Comparison of ENCODE assay signal across 14 mouse cellular contexts in genomic region chr7:24400489-24400888, GRCm38 (mm10). TPM values are rescaled to one million over a fixed set of nuclear protein-coding genes. Genes with fewer than 3 reads are reported as not detected.
DNase-seq lines count a peak whose midpoint lies in the region; ATAC-seq and TF ChIP-seq lines count a peak whose summit lies in the region.
"Not testable (repeated sequence)": the region's sequence is repeated elsewhere in the genome, so short reads cannot be mapped to it uniquely, and the experiment has no call there.
"Had no signal": no experiment of that assay in that cellular context is flagged by ENCODE, and none has a peak within 500 bp of the region (broad histone marks: within the 10 kb centered on the region; RNA-seq: fewer than 3 reads in every experiment).

No protein-coding gene starts in this region.

- H3K4me1 ChIP-seq in embryonic facial prominence, embryonic 11.5 days (ENCODE audit: control insufficient read depth, insufficient read depth, low read length); forebrain, embryonic 14.5 days (ENCODE audit: control insufficient read depth, insufficient read depth, low read length); heart, postnatal 0 days (ENCODE audit: control insufficient read depth, insufficient read depth); lung, postnatal 0 days (ENCODE audit: insufficient read depth, low read depth, low read length); midbrain, postnatal 0 days (ENCODE audit: insufficient read depth, low read length); testis, adult 2 months (ENCODE audit: control insufficient read depth, insufficient read depth, low read length): not testable (repeated sequence)
- H3K4me1 ChIP-seq in intestine, embryonic 15.5 days (replicated peaks) = 0 out of 2 replicates have a peak, but pooled peaks cover 11% of the 10 kb centered on the region
- H3K4me1 ChIP-seq in liver, embryonic 11.5 days (replicated peaks; ENCODE audit: control insufficient read depth, insufficient read depth, low read length) = peaks cover 33% of the 10 kb centered on the region

- 91% methylated on average over 4 of the region's 4 CpGs for WGBS in embryonic facial prominence, embryonic 11.5 days
- WGBS in forebrain, embryonic 14.5 days = 98% methylated on average over 4 of the region's 4 CpGs
- 87% methylated on average over 4 of the region's 4 CpGs for WGBS in heart, postnatal 0 days
- 92% methylated on average over 4 of the region's 4 CpGs for WGBS in intestine, embryonic 15.5 days
- 84% methylated on average over 4 of the region's 4 CpGs for WGBS in liver, embryonic 11.5 days
- WGBS in lung, postnatal 0 days = 84% methylated on average over 4 of the region's 4 CpGs
- WGBS in midbrain, postnatal 0 days = 96% methylated on average over 4 of the region's 4 CpGs

- H3K9ac ChIP-seq in embryonic facial prominence, embryonic 11.5 days (replicated peaks; ENCODE audit: low read length); forebrain, embryonic 14.5 days (ENCODE audit: low read length); heart, postnatal 0 days (replicated peaks; ENCODE audit: low read depth, low read length); intestine, embryonic 15.5 days; lung, postnatal 0 days (replicated peaks; ENCODE audit: low read depth); midbrain, postnatal 0 days (replicated peaks; ENCODE audit: low read length, poor library complexity, severe bottlenecking): not testable (repeated sequence)
- H3K9ac ChIP-seq in liver, embryonic 11.5 days (ENCODE audit: low read depth, low read length) = peak overlapping the region; percentile 71

- H3K27me3 ChIP-seq in embryonic facial prominence, embryonic 11.5 days (ENCODE audit: control insufficient read depth, insufficient read depth, low read length); forebrain, embryonic 14.5 days (replicated peaks; ENCODE audit: control insufficient read depth, insufficient read depth, low read length); heart, postnatal 0 days (ENCODE audit: control insufficient read depth, insufficient read depth, low read length); intestine, embryonic 15.5 days (replicated peaks); liver, embryonic 11.5 days (replicated peaks; ENCODE audit: control insufficient read depth, insufficient read depth, low read length); lung, postnatal 0 days (replicated peaks; ENCODE audit: insufficient read depth, low read length); midbrain, postnatal 0 days (ENCODE audit: insufficient read depth, low read length); testis, adult 2 months (ENCODE audit: control insufficient read depth, insufficient read depth, low read length): not testable (repeated sequence)

- ATAC-seq in embryonic facial prominence, embryonic 11.5 days (replicated peaks; ENCODE audit: insufficient number of reproducible peaks, low FRiP score, low TSS enrichment, low read depth); forebrain, embryonic 14.5 days; heart, postnatal 0 days (ENCODE audit: insufficient read depth, low read depth); intestine, embryonic 15.5 days; liver, embryonic 11.5 days (replicated peaks; ENCODE audit: low FRiP score); lung, postnatal 0 days; midbrain, postnatal 0 days (ENCODE audit: low FRiP score): not testable (repeated sequence)

- not testable (repeated sequence) for H3K4me2 ChIP-seq in embryonic facial prominence, embryonic 11.5 days (ENCODE audit: low read depth, low read length); heart, postnatal 0 days (ENCODE audit: low read depth, low read length); midbrain, postnatal 0 days (ENCODE audit: low read depth, low read length, poor library complexity, severe bottlenecking)
- peak overlapping the region; percentile 52 for H3K4me2 ChIP-seq in forebrain, embryonic 14.5 days (ENCODE audit: low read length)
- H3K4me2 ChIP-seq in intestine, embryonic 15.5 days (replicated peaks) = peak overlapping the region; percentile 66
- peak overlapping the region; percentile 79 for H3K4me2 ChIP-seq in liver, embryonic 11.5 days
- H3K4me2 ChIP-seq in lung, postnatal 0 days (replicated peaks; ENCODE audit: low read depth, low read length) = 0 out of 2 replicates have a peak overlapping the region, but pooled peaks have one; percentile 54

- peak overlapping the region; percentile 58; the same call in 1 of the 2 replicates for H3K4me3 ChIP-seq in embryonic facial prominence, embryonic 11.5 days (ENCODE audit: low read depth, low read length)
- H3K4me3 ChIP-seq in forebrain, embryonic 14.5 days (ENCODE audit: low read depth, low read length) = peak overlapping the region; percentile 50; the same call in 1 of the 2 replicates
- 0 out of 2 replicates have a peak overlapping the region, but pooled peaks have one; percentile 75 for H3K4me3 ChIP-seq in heart, postnatal 0 days (ENCODE audit: low read depth, low read length)
- not testable (repeated sequence) for H3K4me3 ChIP-seq in intestine, embryonic 15.5 days (replicated peaks); lung, postnatal 0 days (ENCODE audit: low read depth, low read length)
- peak overlapping the region; percentile 69 for H3K4me3 ChIP-seq in liver, embryonic 11.5 days (ENCODE audit: low read depth, low read length)
- H3K4me3 ChIP-seq in midbrain, postnatal 0 days (ENCODE audit: low read depth, low read length) = peak overlapping the region; percentile 55; the same call in 1 of the 2 replicates
- peak overlapping the region; percentile 50 for H3K4me3 ChIP-seq in testis, adult 2 months (ENCODE audit: control insufficient read depth, low read depth, low read length)

- not testable (repeated sequence) for H3K27ac ChIP-seq in embryonic facial prominence, embryonic 11.5 days (replicated peaks; ENCODE audit: low read depth, low read length); forebrain, embryonic 14.5 days (ENCODE audit: low read depth, low read length); intestine, embryonic 15.5 days; liver, embryonic 11.5 days (ENCODE audit: low read depth, low read length); lung, postnatal 0 days (ENCODE audit: low read length); midbrain, postnatal 0 days (ENCODE audit: low read depth, low read length)
- H3K27ac ChIP-seq in heart, postnatal 0 days (ENCODE audit: low read depth) = 0 out of 2 replicates have a peak overlapping the region, but pooled peaks have one; percentile 100
- H3K27ac ChIP-seq in testis, adult 2 months (ENCODE audit: control insufficient read depth, insufficient read depth, low read depth, low read length) = 0 out of 2 replicates have a peak overlapping the region, but pooled peaks have one; percentile 11

- TF ChIP-seq POLR2A in testis, adult 2 months (IDR thresholded peaks at IDR 0.05; ENCODE audit: control insufficient read depth, low read depth, low read length) = not testable (repeated sequence)

- not testable (repeated sequence) for H3K36me3 ChIP-seq in embryonic facial prominence, embryonic 11.5 days (replicated peaks; ENCODE audit: control insufficient read depth, insufficient read depth, low read depth, low read length); lung, postnatal 0 days (ENCODE audit: insufficient read depth, low read length); testis, adult 2 months (ENCODE audit: control insufficient read depth, insufficient read depth, low read length)
- H3K36me3 ChIP-seq in forebrain, embryonic 14.5 days (ENCODE audit: control insufficient read depth, insufficient read depth, low read length) = peaks cover 25% of the 10 kb centered on the region
- H3K36me3 ChIP-seq in heart, postnatal 0 days (replicated peaks; ENCODE audit: control insufficient read depth, insufficient read depth, low read length) = peaks cover 24% of the 10 kb centered on the region
- peaks cover 10% of the 10 kb centered on the region for H3K36me3 ChIP-seq in intestine, embryonic 15.5 days
- H3K36me3 ChIP-seq in liver, embryonic 11.5 days (ENCODE audit: control insufficient read depth, insufficient read depth, low read length) = peaks cover 34% of the 10 kb centered on the region
- H3K36me3 ChIP-seq in midbrain, postnatal 0 days (ENCODE audit: insufficient read depth, low read length) = peaks cover 12% of the 10 kb centered on the region

- TF ChIP-seq EP300 in heart, postnatal 0 days (IDR thresholded peaks at IDR 0.05; ENCODE audit: low read depth); lung, postnatal 0 days (IDR thresholded peaks at IDR 0.05): not testable (repeated sequence)

- H3K9me3 ChIP-seq in embryonic facial prominence, embryonic 11.5 days (replicated peaks; ENCODE audit: control insufficient read depth, low read length); forebrain, embryonic 14.5 days (replicated peaks; ENCODE audit: control insufficient read depth, low read length); heart, postnatal 0 days (replicated peaks; ENCODE audit: control insufficient read depth, low read length); intestine, embryonic 15.5 days; liver, embryonic 11.5 days (ENCODE audit: control insufficient read depth, low read length); lung, postnatal 0 days (ENCODE audit: low read length); midbrain, postnatal 0 days (ENCODE audit: low read length): not testable (repeated sequence)

- not testable (repeated sequence) for TF ChIP-seq CTCF in heart, postnatal 0 days (IDR thresholded peaks at IDR 0.05; ENCODE audit: low read depth); lung, postnatal 0 days (IDR thresholded peaks at IDR 0.05); midbrain, postnatal 0 days (IDR thresholded peaks at IDR 0.05); testis, adult 2 months (IDR thresholded peaks at IDR 0.05; ENCODE audit: control insufficient read depth, insufficient read depth, insufficient replicate concordance, low read depth, low read length)

- not testable (repeated sequence) for DNase-seq in embryonic facial prominence, embryonic 11.5 days (ENCODE audit: low spot score); forebrain, embryonic 14.5 days (ENCODE audit: low spot score); heart, postnatal 0 days (ENCODE audit: low spot score); liver, embryonic 11.5 days (ENCODE audit: low spot score); lung, postnatal 0 days (ENCODE audit: low spot score); midbrain, postnatal 0 days (ENCODE audit: low spot score)

RNA-seq across cellular contexts. Expression of gene Smg9, which starts 1.1 kb away (rescaled TPM):
- 13.8 and 18.6 TPM in 2 replicates for polyA plus RNA-seq in embryonic facial prominence, embryonic 11.5 days (2014; fragmentation: Nextera tagmentation; extraction: Ambion mirVana)
- polyA plus RNA-seq in forebrain, embryonic 14.5 days (2014; fragmentation: Nextera tagmentation; extraction: Ambion mirVana) = 23.4 and 26.1 TPM in 2 replicates
- total RNA-seq in heart, postnatal 0 days (2014; rRNA removed; ENCODE audit: low replicate concordance) = 15.5 and 30.2 TPM in 2 replicates
- 13.1 and 13.5 TPM in 2 replicates for polyA plus RNA-seq in heart, postnatal 0 days (2015; fragmentation: Nextera tagmentation; extraction: Ambion mirVana)
- 19.6 and 21.8 TPM in 2 replicates for polyA plus RNA-seq in intestine, embryonic 15.5 days (2015; fragmentation: Nextera tagmentation; extraction: Ambion mirVana)
- polyA plus RNA-seq in liver, embryonic 11.5 days (2014; fragmentation: Nextera tagmentation; extraction: Ambion mirVana) = 30.2 and 34.8 TPM in 2 replicates
- 15.2 and 16.4 TPM in 2 replicates for polyA plus RNA-seq in lung, postnatal 0 days (2015; fragmentation: Nextera tagmentation; extraction: Ambion mirVana)
- 34.2 and 50.0 TPM in 2 replicates for total RNA-seq in midbrain, postnatal 0 days (2014; rRNA removed)
- polyA plus RNA-seq in midbrain, postnatal 0 days (2015; fragmentation: Nextera tagmentation; extraction: Ambion mirVana) = 28.7 and 30.1 TPM in 2 replicates
- 151 and 171 TPM in 2 replicates for polyA plus RNA-seq in testis, adult 2 months (2012; rRNA removed)

RNA-seq across cellular contexts. Expression of gene Kcnn4, which starts 30.4 kb away (rescaled TPM):
- 2.2 and 2.3 TPM in 2 replicates for polyA plus RNA-seq in embryonic facial prominence, embryonic 11.5 days (2014; fragmentation: Nextera tagmentation; extraction: Ambion mirVana)
- polyA plus RNA-seq in forebrain, embryonic 14.5 days (2014; fragmentation: Nextera tagmentation; extraction: Ambion mirVana) = 0.09 and 0.53 TPM in 2 replicates
- total RNA-seq in heart, postnatal 0 days (2014; rRNA removed; ENCODE audit: low replicate concordance) = 0.69 and 2.0 TPM in 2 replicates
- 0.85 and 0.98 TPM in 2 replicates for polyA plus RNA-seq in heart, postnatal 0 days (2015; fragmentation: Nextera tagmentation; extraction: Ambion mirVana)
- polyA plus RNA-seq in intestine, embryonic 15.5 days (2015; fragmentation: Nextera tagmentation; extraction: Ambion mirVana) = 2.7 and 3.4 TPM in 2 replicates
- polyA plus RNA-seq in liver, embryonic 11.5 days (2014; fragmentation: Nextera tagmentation; extraction: Ambion mirVana) = 119 and 123 TPM in 2 replicates
- 2.0 and 2.6 TPM in 2 replicates for polyA plus RNA-seq in lung, postnatal 0 days (2015; fragmentation: Nextera tagmentation; extraction: Ambion mirVana)
- total RNA-seq in midbrain, postnatal 0 days (2014; rRNA removed) = 0.27 and 2.5 TPM in 2 replicates
- polyA plus RNA-seq in midbrain, postnatal 0 days (2015; fragmentation: Nextera tagmentation; extraction: Ambion mirVana) = 0.81 and 1.1 TPM in 2 replicates
- 2.5 and 3.8 TPM in 2 replicates for polyA plus RNA-seq in testis, adult 2 months (2012; rRNA removed)

RNA-seq across cellular contexts. Expression of gene Lypd5, which starts 51.5 kb away (rescaled TPM):
- not detected in 2 replicates for polyA plus RNA-seq in embryonic facial prominence, embryonic 11.5 days (2014; fragmentation: Nextera tagmentation; extraction: Ambion mirVana)
- polyA plus RNA-seq in forebrain, embryonic 14.5 days (2014; fragmentation: Nextera tagmentation; extraction: Ambion mirVana) = not detected in 2 replicates
- not detected in 2 replicates for total RNA-seq in heart, postnatal 0 days (2014; rRNA removed; ENCODE audit: low replicate concordance)
- not detected in 2 replicates for polyA plus RNA-seq in heart, postnatal 0 days (2015; fragmentation: Nextera tagmentation; extraction: Ambion mirVana)
- not detected in 2 replicates for polyA plus RNA-seq in intestine, embryonic 15.5 days (2015; fragmentation: Nextera tagmentation; extraction: Ambion mirVana)
- not detected in 2 replicates for polyA plus RNA-seq in liver, embryonic 11.5 days (2014; fragmentation: Nextera tagmentation; extraction: Ambion mirVana)
- not detected in 2 replicates for polyA plus RNA-seq in lung, postnatal 0 days (2015; fragmentation: Nextera tagmentation; extraction: Ambion mirVana)
- total RNA-seq in midbrain, postnatal 0 days (2014; rRNA removed) = 0.44 TPM in 1 of 2 replicates, not detected in the other
- polyA plus RNA-seq in midbrain, postnatal 0 days (2015; fragmentation: Nextera tagmentation; extraction: Ambion mirVana) = not detected in 2 replicates
- polyA plus RNA-seq in testis, adult 2 months (2012; rRNA removed) = 1.7 and 2.3 TPM in 2 replicates
- total RNA-seq: adrenal gland, postnatal 4 days; common myeloid progenitor, adult 5-6 weeks; heart, postnatal 4 days; liver, adult 2 months; megakaryocyte, adult 5-6 weeks; neutrophil, adult 5-6 weeks had no signal
- polyA plus RNA-seq: liver, adult 2 months had no signal

RNA-seq across cellular contexts. Expression of gene Irgc1, which starts 51.6 kb away (rescaled TPM):
- polyA plus RNA-seq in embryonic facial prominence, embryonic 11.5 days (2014; fragmentation: Nextera tagmentation; extraction: Ambion mirVana) = not detected in 2 replicates
- polyA plus RNA-seq in forebrain, embryonic 14.5 days (2014; fragmentation: Nextera tagmentation; extraction: Ambion mirVana) = not detected in 2 replicates
- total RNA-seq in heart, postnatal 0 days (2014; rRNA removed; ENCODE audit: low replicate concordance) = not detected in 2 replicates
- polyA plus RNA-seq in heart, postnatal 0 days (2015; fragmentation: Nextera tagmentation; extraction: Ambion mirVana) = not detected in 2 replicates
- polyA plus RNA-seq in intestine, embryonic 15.5 days (2015; fragmentation: Nextera tagmentation; extraction: Ambion mirVana) = not detected in 2 replicates
- not detected in 2 replicates for polyA plus RNA-seq in liver, embryonic 11.5 days (2014; fragmentation: Nextera tagmentation; extraction: Ambion mirVana)
- 0.24 and 0.29 TPM in 2 replicates for polyA plus RNA-seq in lung, postnatal 0 days (2015; fragmentation: Nextera tagmentation; extraction: Ambion mirVana)
- total RNA-seq in midbrain, postnatal 0 days (2014; rRNA removed) = not detected in 2 replicates
- not detected in 2 replicates for polyA plus RNA-seq in midbrain, postnatal 0 days (2015; fragmentation: Nextera tagmentation; extraction: Ambion mirVana)
- polyA plus RNA-seq in testis, adult 2 months (2012; rRNA removed) = 1,510 and 1,812 TPM in 2 replicates
- total RNA-seq: adrenal gland, postnatal 4 days; common myeloid progenitor, adult 5-6 weeks; heart, postnatal 4 days; liver, adult 2 months had no signal
- polyA plus RNA-seq: liver, adult 2 months had no signal

Comparison
In these comparisons a context has a peak if more than half of its experiments do, and no peak if none do; other contexts are left out.
1. RNA of gene Kcnn4, which starts 30.4 kb away (polyA plus RNA-seq): 119 to 123 TPM in liver, embryonic 11.5 days; 2.7 to 3.4 TPM in intestine, embryonic 15.5 days, 2.0 to 2.6 TPM in lung, postnatal 0 days, 2.5 to 3.8 TPM in testis, adult 2 months, 2.2 to 2.3 TPM in embryonic facial prominence, embryonic 11.5 days, 0.85 to 0.98 TPM in heart, postnatal 0 days, 0.81 to 1.1 TPM in midbrain, postnatal 0 days and 0.09 to 0.53 TPM in forebrain, embryonic 14.5 days; every median in the first group is over 10 times any median in the second.